ENCODE assay signal across 10 mouse cellular contexts in genomic region chr10:80828587-80828986, GRCm38 (mm10). TPM values are rescaled to one million over a fixed set of nuclear protein-coding genes. Genes with fewer than 3 reads are reported as not detected.
DNase-seq lines count a peak whose midpoint lies in the region; ATAC-seq and TF ChIP-seq lines count a peak whose summit lies in the region.
"Not testable (repeated sequence)": the region's sequence is repeated elsewhere in the genome, so short reads cannot be mapped to it uniquely, and the experiment has no call there.
"Had no signal": no experiment of that assay in that cellular context is flagged by ENCODE, and none has a peak within 500 bp of the region (broad histone marks: within the 10 kb centered on the region; RNA-seq: fewer than 3 reads in every experiment).

No protein-coding gene starts in this region.

- not testable (repeated sequence) for ATAC-seq in embryonic facial prominence, embryonic 12.5 days (ENCODE audit: insufficient number of reproducible peaks, insufficient read depth, low FRiP score, low TSS enrichment); forebrain, embryonic 16.5 days; heart, postnatal 0 days (ENCODE audit: insufficient read depth, low read depth); intestine, postnatal 0 days; limb, embryonic 15.5 days (ENCODE audit: insufficient number of reproducible peaks, low FRiP score, low TSS enrichment, low read depth); lung, embryonic 16.5 days (ENCODE audit: low read depth)

- peaks cover 20% of the 10 kb centered on the region for H3K36me3 ChIP-seq in embryonic facial prominence, embryonic 12.5 days
- H3K36me3 ChIP-seq in forebrain, embryonic 16.5 days (ENCODE audit: control insufficient read depth, insufficient read depth), result peaks cover 10% of the 10 kb centered on the region
- peaks cover 23% of the 10 kb centered on the region for H3K36me3 ChIP-seq in heart, postnatal 0 days (replicated peaks; ENCODE audit: control insufficient read depth, insufficient read depth, low read length)
- H3K36me3 ChIP-seq in intestine, postnatal 0 days (ENCODE audit: control insufficient read depth, insufficient read depth), result peaks cover 18% of the 10 kb centered on the region
- H3K36me3 ChIP-seq in limb, embryonic 15.5 days, result peaks cover 20% of the 10 kb centered on the region
- H3K36me3 ChIP-seq in lung, embryonic 16.5 days (ENCODE audit: control insufficient read depth, insufficient read depth, low read length), result not testable (repeated sequence)
- H3K36me3 ChIP-seq in myocyte (ENCODE audit: control insufficient read depth, insufficient read depth), result peaks cover 14% of the 10 kb centered on the region

- H3K27me3 ChIP-seq in embryonic facial prominence, embryonic 12.5 days; forebrain, embryonic 16.5 days (replicated peaks; ENCODE audit: control insufficient read depth, insufficient read depth, low read length); heart, postnatal 0 days (ENCODE audit: control insufficient read depth, insufficient read depth, low read length); intestine, postnatal 0 days (replicated peaks; ENCODE audit: control insufficient read depth, insufficient read depth, low read length); limb, embryonic 15.5 days; lung, embryonic 16.5 days (ENCODE audit: control insufficient read depth, insufficient read depth, low read depth, low read length); myocyte (ENCODE audit: control insufficient read depth, insufficient read depth, insufficient read length): not testable (repeated sequence)

- peak overlapping the region; percentile 81 for H3K4me3 ChIP-seq in embryonic facial prominence, embryonic 12.5 days
- H3K4me3 ChIP-seq in forebrain, embryonic 16.5 days (replicated peaks; ENCODE audit: low read length); lung, embryonic 16.5 days (ENCODE audit: low read length): not testable (repeated sequence)
- H3K4me3 ChIP-seq in heart, postnatal 0 days (ENCODE audit: low read depth, low read length), result peak overlapping the region; percentile 88
- 0 out of 2 replicates have a peak overlapping the region, but pooled peaks have one; percentile 62 for H3K4me3 ChIP-seq in intestine, postnatal 0 days (ENCODE audit: low read depth, low read length)
- H3K4me3 ChIP-seq in limb, embryonic 15.5 days, result peak overlapping the region; percentile 74; the same call in 1 of the 2 replicates
- peak overlapping the region; percentile 74 for H3K4me3 ChIP-seq in myocyte

- peaks cover 29% of the 10 kb centered on the region for H3K4me1 ChIP-seq in embryonic facial prominence, embryonic 12.5 days
- peaks cover 25% of the 10 kb centered on the region for H3K4me1 ChIP-seq in forebrain, embryonic 16.5 days (replicated peaks; ENCODE audit: control insufficient read depth, insufficient read depth, low read length)
- peaks cover 20% of the 10 kb centered on the region for H3K4me1 ChIP-seq in heart, postnatal 0 days (ENCODE audit: control insufficient read depth, insufficient read depth)
- not testable (repeated sequence) for H3K4me1 ChIP-seq in intestine, postnatal 0 days (replicated peaks; ENCODE audit: control insufficient read depth, insufficient read depth, low read length)
- H3K4me1 ChIP-seq in limb, embryonic 15.5 days, result peaks cover 37% of the 10 kb centered on the region
- H3K4me1 ChIP-seq in lung, embryonic 16.5 days (replicated peaks; ENCODE audit: control insufficient read depth, insufficient read depth, low read length), result peaks cover 17% of the 10 kb centered on the region

- TF ChIP-seq CTCF in heart, postnatal 0 days (IDR thresholded peaks at IDR 0.05; ENCODE audit: low read depth); intestine, postnatal 0 days (IDR thresholded peaks at IDR 0.05; ENCODE audit: low read depth): not testable (repeated sequence)

- not testable (repeated sequence) for TF ChIP-seq POLR2A in myocyte (IDR thresholded peaks at IDR 0.05; ENCODE audit: insufficient read length, low read depth)

- not testable (repeated sequence) for DNase-seq in heart, postnatal 0 days (ENCODE audit: low spot score)

- not testable (repeated sequence) for H3K9ac ChIP-seq in embryonic facial prominence, embryonic 12.5 days; forebrain, embryonic 16.5 days (replicated peaks; ENCODE audit: low read depth, low read length); heart, postnatal 0 days (replicated peaks; ENCODE audit: low read depth, low read length); intestine, postnatal 0 days (ENCODE audit: low read depth, low read length); limb, embryonic 15.5 days; lung, embryonic 16.5 days (ENCODE audit: low read length)

- H3K9me3 ChIP-seq in embryonic facial prominence, embryonic 12.5 days; forebrain, embryonic 16.5 days (ENCODE audit: control insufficient read depth, low read length); heart, postnatal 0 days (replicated peaks; ENCODE audit: control insufficient read depth, low read length); intestine, postnatal 0 days (ENCODE audit: control insufficient read depth); limb, embryonic 15.5 days; lung, embryonic 16.5 days (ENCODE audit: control insufficient read depth, low read length): not testable (repeated sequence)

- H3K27ac ChIP-seq in embryonic facial prominence, embryonic 12.5 days; forebrain, embryonic 16.5 days (ENCODE audit: low read length); heart, postnatal 0 days (ENCODE audit: low read depth); intestine, postnatal 0 days (ENCODE audit: low read depth, low read length); limb, embryonic 15.5 days; lung, embryonic 16.5 days (ENCODE audit: low read length): not testable (repeated sequence)

- not testable (repeated sequence) for TF ChIP-seq EP300 in heart, postnatal 0 days (IDR thresholded peaks at IDR 0.05; ENCODE audit: low read depth)

- 91% methylated on average over 9 of the region's 9 CpGs for WGBS in embryonic facial prominence, embryonic 12.5 days
- WGBS in forebrain, embryonic 16.5 days, result 79% methylated on average over 7 of the region's 9 CpGs
- WGBS in heart, postnatal 0 days, result 74% methylated on average over 9 of the region's 9 CpGs
- 66% methylated on average over 7 of the region's 9 CpGs for WGBS in intestine, postnatal 0 days
- 73% methylated on average over 9 of the region's 9 CpGs for WGBS in limb, embryonic 15.5 days
- WGBS in lung, embryonic 16.5 days, result 72% methylated on average over 7 of the region's 9 CpGs

- H3K4me2 ChIP-seq in embryonic facial prominence, embryonic 12.5 days (replicated peaks), result peak overlapping the region; percentile 92
- 0 out of 2 replicates have a peak overlapping the region, but pooled peaks have one; percentile 96 for H3K4me2 ChIP-seq in forebrain, embryonic 16.5 days (ENCODE audit: low read length)
- peak overlapping the region; percentile 95 for H3K4me2 ChIP-seq in heart, postnatal 0 days (ENCODE audit: low read depth, low read length)
- peak overlapping the region; percentile 94 for H3K4me2 ChIP-seq in intestine, postnatal 0 days (replicated peaks; ENCODE audit: low read depth)
- peak overlapping the region; percentile 91; the same call in 1 of the 2 replicates for H3K4me2 ChIP-seq in limb, embryonic 15.5 days
- H3K4me2 ChIP-seq in lung, embryonic 16.5 days (ENCODE audit: low read depth, low read length), result peak overlapping the region; percentile 96; the same call in 1 of the 2 replicates
- peak overlapping the region; percentile 98 for H3K4me2 ChIP-seq in myocyte (ENCODE audit: low read depth)

- peaks cover 26% of the 10 kb centered on the region for H3K79me2 ChIP-seq in myocyte (ENCODE audit: control insufficient read depth, insufficient read depth)

- not testable (repeated sequence) for H3ac ChIP-seq in myocyte (ENCODE audit: control insufficient read depth, insufficient read length)

RNA-seq across cellular contexts. Expression of gene Oaz1, which starts 2.1 kb away (rescaled TPM):
- 1,786 and 1,871 TPM in 2 replicates for polyA plus RNA-seq in embryonic facial prominence, embryonic 12.5 days (2016; fragmentation: Nextera tagmentation; extraction: Ambion mirVana)
- polyA plus RNA-seq in forebrain, embryonic 16.5 days (2015; fragmentation: Nextera tagmentation; extraction: Ambion mirVana), result 1,342 and 1,351 TPM in 2 replicates
- total RNA-seq in heart, postnatal 0 days (2014; rRNA removed; ENCODE audit: low replicate concordance), result 2,373 and 2,460 TPM in 2 replicates
- polyA plus RNA-seq in heart, postnatal 0 days (2015; fragmentation: Nextera tagmentation; extraction: Ambion mirVana), result 1,975 and 1,990 TPM in 2 replicates
- 1,008 and 1,019 TPM in 2 replicates for polyA plus RNA-seq in intestine, postnatal 0 days (2015; fragmentation: Nextera tagmentation; extraction: Ambion mirVana)
- 1,708 and 1,872 TPM in 2 replicates for polyA plus RNA-seq in limb, embryonic 15.5 days (2015; fragmentation: Nextera tagmentation; extraction: Ambion mirVana)
- polyA plus RNA-seq in lung, embryonic 16.5 days (2015; fragmentation: Nextera tagmentation; extraction: Ambion mirVana), result 1,799 and 1,972 TPM in 2 replicates
- 1,349 TPM for polyA plus RNA-seq in myocyte (2012; fragmentation: generic; extraction: Trizol)

RNA-seq across cellular contexts. Expression of gene Lingo3, which starts 15.3 kb away (rescaled TPM):
- polyA plus RNA-seq in embryonic facial prominence, embryonic 12.5 days (2016; fragmentation: Nextera tagmentation; extraction: Ambion mirVana), result 1.7 and 2.1 TPM in 2 replicates
- polyA plus RNA-seq in forebrain, embryonic 16.5 days (2015; fragmentation: Nextera tagmentation; extraction: Ambion mirVana), result 6.0 and 9.3 TPM in 2 replicates
- total RNA-seq in heart, postnatal 0 days (2014; rRNA removed; ENCODE audit: low replicate concordance), result 0.92 and 4.2 TPM in 2 replicates
- 1.1 and 1.5 TPM in 2 replicates for polyA plus RNA-seq in heart, postnatal 0 days (2015; fragmentation: Nextera tagmentation; extraction: Ambion mirVana)
- polyA plus RNA-seq in intestine, postnatal 0 days (2015; fragmentation: Nextera tagmentation; extraction: Ambion mirVana), result 0.04 TPM in 1 of 2 replicates, not detected in the other
- 0.86 and 0.92 TPM in 2 replicates for polyA plus RNA-seq in limb, embryonic 15.5 days (2015; fragmentation: Nextera tagmentation; extraction: Ambion mirVana)
- polyA plus RNA-seq in lung, embryonic 16.5 days (2015; fragmentation: Nextera tagmentation; extraction: Ambion mirVana), result 0.15 and 0.44 TPM in 2 replicates
- polyA plus RNA-seq in myocyte (2012; fragmentation: generic; extraction: Trizol), result 0.05 TPM
- total RNA-seq: monocyte, adult 5-6 weeks had no signal

RNA-seq across cellular contexts. Expression of gene Jsrp1, which starts 15.3 kb away (rescaled TPM):
- 1.6 and 1.8 TPM in 2 replicates for polyA plus RNA-seq in embryonic facial prominence, embryonic 12.5 days (2016; fragmentation: Nextera tagmentation; extraction: Ambion mirVana)
- not detected in 2 replicates for polyA plus RNA-seq in forebrain, embryonic 16.5 days (2015; fragmentation: Nextera tagmentation; extraction: Ambion mirVana)
- total RNA-seq in heart, postnatal 0 days (2014; rRNA removed; ENCODE audit: low replicate concordance), result 2.2 TPM in 1 of 2 replicates, not detected in the other
- 2.3 and 2.7 TPM in 2 replicates for polyA plus RNA-seq in heart, postnatal 0 days (2015; fragmentation: Nextera tagmentation; extraction: Ambion mirVana)
- 0.35 and 0.42 TPM in 2 replicates for polyA plus RNA-seq in intestine, postnatal 0 days (2015; fragmentation: Nextera tagmentation; extraction: Ambion mirVana)
- 7.5 and 26.8 TPM in 2 replicates for polyA plus RNA-seq in limb, embryonic 15.5 days (2015; fragmentation: Nextera tagmentation; extraction: Ambion mirVana)
- polyA plus RNA-seq in lung, embryonic 16.5 days (2015; fragmentation: Nextera tagmentation; extraction: Ambion mirVana), result 1.3 and 2.6 TPM in 2 replicates
- polyA plus RNA-seq in myocyte (2012; fragmentation: generic; extraction: Trizol), result 343 TPM
- total RNA-seq: common myeloid progenitor, adult 5-6 weeks; monocyte, adult 5-6 weeks had no signal

RNA-seq across cellular contexts. Expression of gene Amh, which starts 23.5 kb away (rescaled TPM):
- polyA plus RNA-seq in embryonic facial prominence, embryonic 12.5 days (2016; fragmentation: Nextera tagmentation; extraction: Ambion mirVana), result not detected in 2 replicates
- polyA plus RNA-seq in forebrain, embryonic 16.5 days (2015; fragmentation: Nextera tagmentation; extraction: Ambion mirVana), result 0.15 TPM in 1 of 2 replicates, not detected in the other
- total RNA-seq in heart, postnatal 0 days (2014; rRNA removed; ENCODE audit: low replicate concordance), result 4.0 TPM in 1 of 2 replicates, not detected in the other
- polyA plus RNA-seq in heart, postnatal 0 days (2015; fragmentation: Nextera tagmentation; extraction: Ambion mirVana), result 0.18 and 0.22 TPM in 2 replicates
- polyA plus RNA-seq in intestine, postnatal 0 days (2015; fragmentation: Nextera tagmentation; extraction: Ambion mirVana), result not detected in 2 replicates
- polyA plus RNA-seq in limb, embryonic 15.5 days (2015; fragmentation: Nextera tagmentation; extraction: Ambion mirVana), result not detected in 2 replicates
- polyA plus RNA-seq in lung, embryonic 16.5 days (2015; fragmentation: Nextera tagmentation; extraction: Ambion mirVana), result 0.13 TPM in 1 of 2 replicates, not detected in the other
- 0.76 TPM for polyA plus RNA-seq in myocyte (2012; fragmentation: generic; extraction: Trizol)
- total RNA-seq: common myeloid progenitor, adult 5-6 weeks; monocyte, adult 5-6 weeks had no signal
- polyA plus RNA-seq: stomach, embryonic 14.5 days had no signal

RNA-seq across cellular contexts. Expression of gene Lsm7, which starts 26.4 kb away (rescaled TPM):
- polyA plus RNA-seq in embryonic facial prominence, embryonic 12.5 days (2016; fragmentation: Nextera tagmentation; extraction: Ambion mirVana), result 314 and 329 TPM in 2 replicates
- polyA plus RNA-seq in forebrain, embryonic 16.5 days (2015; fragmentation: Nextera tagmentation; extraction: Ambion mirVana), result 223 and 228 TPM in 2 replicates
- total RNA-seq in heart, postnatal 0 days (2014; rRNA removed; ENCODE audit: low replicate concordance), result 71.8 and 118 TPM in 2 replicates
- polyA plus RNA-seq in heart, postnatal 0 days (2015; fragmentation: Nextera tagmentation; extraction: Ambion mirVana), result 160 and 162 TPM in 2 replicates
- 129 and 130 TPM in 2 replicates for polyA plus RNA-seq in intestine, postnatal 0 days (2015; fragmentation: Nextera tagmentation; extraction: Ambion mirVana)
- 231 and 258 TPM in 2 replicates for polyA plus RNA-seq in limb, embryonic 15.5 days (2015; fragmentation: Nextera tagmentation; extraction: Ambion mirVana)
- polyA plus RNA-seq in lung, embryonic 16.5 days (2015; fragmentation: Nextera tagmentation; extraction: Ambion mirVana), result 193 and 234 TPM in 2 replicates
- polyA plus RNA-seq in myocyte (2012; fragmentation: generic; extraction: Trizol), result 150 TPM

Comparison
In these comparisons a context has a peak if more than half of its experiments do, and no peak if none do; other contexts are left out.
1. RNA of gene Jsrp1, which starts 15.3 kb away (polyA plus RNA-seq): 343 TPM in myocyte (single experiment); 7.5 to 26.8 TPM in limb, embryonic 15.5 days, 2.3 to 2.7 TPM in heart, postnatal 0 days, 1.6 to 1.8 TPM in embryonic facial prominence, embryonic 12.5 days, 1.3 to 2.6 TPM in lung, embryonic 16.5 days, 0.35 to 0.42 TPM in intestine, postnatal 0 days and not detected in forebrain, embryonic 16.5 days; every median in the first group is over 10 times any median in the second.
2. Peak in every context shown above with its lines, with median percentiles within 50 percentile points of each other: H3K4me2 ChIP-seq.